Mouse (Mus musculus) brain, embryonic 14.5 days (tissue): ENCODE measurements around the gene Psmd11.

Experiments
- CTCF ChIP-seq: fragments of 200-500 bp; IDR thresholded peaks from 2 replicates; pipeline ENCODE4 v1.5.1; 2012; ENCODE audit warnings: inconsistent platforms, mild to moderate bottlenecking, moderate library complexity, borderline replicate concordance; ENCODE audit not compliant: insufficient read depth, insufficient read length; ENCODE audit errors: extremely low read depth
- POLR2A ChIP-seq: fragments of 200-500 bp; IDR thresholded peaks from 2 replicates; pipeline ENCODE4 v1.6.1; 2012; ENCODE audit warnings: mild to moderate bottlenecking, inconsistent platforms, borderline replicate concordance; ENCODE audit not compliant: poor library complexity, insufficient read depth, insufficient read length, severe bottlenecking; ENCODE audit errors: extremely low read depth

DNA sequence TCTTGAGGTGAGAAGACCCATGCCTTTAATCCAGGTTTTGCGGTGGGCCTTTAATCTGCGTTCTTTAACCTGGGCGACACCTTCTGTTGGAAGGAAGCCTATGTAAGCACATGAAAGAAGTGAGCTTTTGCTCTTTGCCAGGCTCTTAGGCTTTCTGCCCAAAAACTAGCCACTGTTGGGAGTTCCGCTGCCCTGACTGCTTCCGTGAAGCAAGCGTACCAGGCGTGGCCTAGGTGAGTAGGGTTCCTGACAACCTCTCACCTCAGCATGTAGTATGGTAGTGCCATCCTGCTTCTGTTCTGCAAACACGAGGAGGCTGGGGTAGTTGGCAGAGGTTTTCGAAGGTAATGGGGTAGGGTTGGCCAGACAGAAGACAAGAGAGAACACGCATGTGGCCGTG is 46.4 kb downstream of the Psmd11 start:
- TF ChIP-seq CTCF, result no peak
- TF ChIP-seq POLR2A, result no peak
